Mouse (Mus musculus): Measurements from ENCODE around the gene B4galnt4. TPM values are rescaled to one million over a fixed set of nuclear protein-coding genes. Genes with fewer than 3 reads are reported as not detected.

Gene B4galnt4
- total and polyA plus RNA-seq, 3 experiments: not detected

GRCm38 (mm10) chr7:141057541-141057940 lies 3.4 kb upstream of the B4galnt4 start:
- Histone ChIP-seq H3K4me1 (ENCODE audit: insufficient read depth, low read depth, low read length) (no peaks in the 10 kb centered on the region), H3K27me3 (ENCODE audit: insufficient read depth, low read length) (peaks cover 35% of the 10 kb centered on the region), H3K36me3 (replicated peaks) (no peaks in the 10 kb centered on the region), H3K4me3 (ENCODE audit: low read depth, low read length) (no peak overlapping the region), H3K9me3 (replicated peaks) (no peaks in the 10 kb centered on the region)
- no peak for DNase-seq (ENCODE audit: low spot score)
- no peak for ATAC-seq (ENCODE audit: extremely low read depth, insufficient number of reproducible peaks, low FRiP score, poor library complexity, severe bottlenecking)
- TF ChIP-seq CTCF (IDR thresholded peaks at IDR 0.05; ENCODE audit: low read depth, low read length) (no peak), GATA2 (IDR thresholded peaks at IDR 0.05; ENCODE audit: borderline replicate concordance, low read depth, low read length) (no peak), GATA1 (IDR thresholded peaks at IDR 0.05; ENCODE audit: borderline replicate concordance, low read length) (no peak), TAL1 (conservative IDR thresholded peaks at IDR 0.05; ENCODE audit: low read depth, low read length) (no peak), POLR2AphosphoS5 (IDR thresholded peaks at IDR 0.05; ENCODE audit: insufficient replicate concordance, low read depth, low read length) (no peak)

- TF ChIP-seq POLR2AphosphoS5 (IDR thresholded peaks at IDR 0.05; ENCODE audit: insufficient replicate concordance, low read depth, low read length): no peak
- no peak for TF ChIP-seq GATA1 (IDR thresholded peaks at IDR 0.05; ENCODE audit: borderline replicate concordance, low read length)
- no peak for DNase-seq (ENCODE audit: low spot score)
- Histone ChIP-seq H3K9me3 (replicated peaks) (no peaks in the 10 kb centered on the region), H3K4me3 (ENCODE audit: low read depth, low read length) (no peak overlapping the region), H3K4me1 (ENCODE audit: insufficient read depth, low read depth, low read length) (no peaks in the 10 kb centered on the region), H3K36me3 (replicated peaks) (no peaks in the 10 kb centered on the region), H3K27me3 (ENCODE audit: insufficient read depth, low read length) (peaks cover 41% of the 10 kb centered on the region)
- no peak for ATAC-seq (ENCODE audit: extremely low read depth, insufficient number of reproducible peaks, low FRiP score, poor library complexity, severe bottlenecking)
Observed at GRCm38 (mm10) chr7:141058601-141059341, 2.1 kb upstream of the B4galnt4 start.

GRCm38 (mm10) chr7:141059929-141060328 lies 975 bp upstream of the B4galnt4 start:
- Histone ChIP-seq H3K36me3 (replicated peaks) (no peaks in the 10 kb centered on the region), H3K4me3 (ENCODE audit: low read depth, low read length) (no peak overlapping the region), H3K27me3 (ENCODE audit: insufficient read depth, low read length) (peaks cover 46% of the 10 kb centered on the region), H3K4me1 (ENCODE audit: insufficient read depth, low read depth, low read length) (no peaks in the 10 kb centered on the region), H3K9me3 (replicated peaks) (no peaks in the 10 kb centered on the region)
- ATAC-seq (ENCODE audit: extremely low read depth, insufficient number of reproducible peaks, low FRiP score, poor library complexity, severe bottlenecking) (no peak), DNase-seq (ENCODE audit: low spot score) (no peak)
- TF ChIP-seq CTCF (IDR thresholded peaks at IDR 0.05; ENCODE audit: low read depth, low read length) (no peak), GATA1 (IDR thresholded peaks at IDR 0.05; ENCODE audit: borderline replicate concordance, low read length) (no peak), POLR2AphosphoS5 (IDR thresholded peaks at IDR 0.05; ENCODE audit: insufficient replicate concordance, low read depth, low read length) (no peak), TAL1 (conservative IDR thresholded peaks at IDR 0.05; ENCODE audit: low read depth, low read length) (no peak), GATA2 (IDR thresholded peaks at IDR 0.05; ENCODE audit: borderline replicate concordance, low read depth, low read length) (no peak)

- Histone ChIP-seq H3K4me1 (ENCODE audit: insufficient read depth, low read depth, low read length) (no peaks in the 10 kb centered on the region), H3K9me3 (replicated peaks) (no peaks in the 10 kb centered on the region), H3K27me3 (ENCODE audit: insufficient read depth, low read length) (peaks cover 43% of the 10 kb centered on the region), H3K4me3 (ENCODE audit: low read depth, low read length) (no peak overlapping the region), H3K36me3 (replicated peaks) (no peaks in the 10 kb centered on the region)
- TF ChIP-seq CTCF (IDR thresholded peaks at IDR 0.05; ENCODE audit: low read depth, low read length) (no peak), TAL1 (conservative IDR thresholded peaks at IDR 0.05; ENCODE audit: low read depth, low read length) (no peak), GATA2 (IDR thresholded peaks at IDR 0.05; ENCODE audit: borderline replicate concordance, low read depth, low read length) (no peak), GATA1 (IDR thresholded peaks at IDR 0.05; ENCODE audit: borderline replicate concordance, low read length) (no peak), POLR2AphosphoS5 (IDR thresholded peaks at IDR 0.05; ENCODE audit: insufficient replicate concordance, low read depth, low read length) (no peak)
- ATAC-seq (ENCODE audit: extremely low read depth, insufficient number of reproducible peaks, low FRiP score, poor library complexity, severe bottlenecking) (no peak), DNase-seq (ENCODE audit: low spot score) (no peak)
Observed at GRCm38 (mm10) chr7:141061269-141061692, 377 bp downstream of the B4galnt4 start.

GRCm38 (mm10) chr7:141062525-141062924 lies 1.6 kb downstream of the B4galnt4 start:
- Histone ChIP-seq H3K4me1 (ENCODE audit: insufficient read depth, low read depth, low read length) (no peaks in the 10 kb centered on the region), H3K4me3 (ENCODE audit: low read depth, low read length) (no peak overlapping the region), H3K27me3 (ENCODE audit: insufficient read depth, low read length) (peaks cover 43% of the 10 kb centered on the region), H3K9me3 (replicated peaks) (no peaks in the 10 kb centered on the region), H3K36me3 (replicated peaks) (no peaks in the 10 kb centered on the region)
- ATAC-seq (ENCODE audit: extremely low read depth, insufficient number of reproducible peaks, low FRiP score, poor library complexity, severe bottlenecking): no peak
- DNase-seq (ENCODE audit: low spot score): no peak
- no peak for TF ChIP-seq POLR2AphosphoS5 (IDR thresholded peaks at IDR 0.05; ENCODE audit: insufficient replicate concordance, low read depth, low read length)
- no peak for TF ChIP-seq CTCF (IDR thresholded peaks at IDR 0.05; ENCODE audit: low read depth, low read length)
- no peak for TF ChIP-seq GATA1 (IDR thresholded peaks at IDR 0.05; ENCODE audit: borderline replicate concordance, low read length)
- TF ChIP-seq GATA2 (IDR thresholded peaks at IDR 0.05; ENCODE audit: borderline replicate concordance, low read depth, low read length): no peak
- no peak for TF ChIP-seq TAL1 (conservative IDR thresholded peaks at IDR 0.05; ENCODE audit: low read depth, low read length)

- DNase-seq (ENCODE audit: low spot score): no peak
- no peak for TF ChIP-seq POLR2AphosphoS5 (IDR thresholded peaks at IDR 0.05; ENCODE audit: insufficient replicate concordance, low read depth, low read length)
- TF ChIP-seq GATA1 (IDR thresholded peaks at IDR 0.05; ENCODE audit: borderline replicate concordance, low read length): no peak
- TF ChIP-seq CTCF (IDR thresholded peaks at IDR 0.05; ENCODE audit: low read depth, low read length): no peak
- no peak for TF ChIP-seq GATA2 (IDR thresholded peaks at IDR 0.05; ENCODE audit: borderline replicate concordance, low read depth, low read length)
- TF ChIP-seq TAL1 (conservative IDR thresholded peaks at IDR 0.05; ENCODE audit: low read depth, low read length): no peak
- Histone ChIP-seq H3K4me1 (ENCODE audit: insufficient read depth, low read depth, low read length) (no peaks in the 10 kb centered on the region), H3K36me3 (replicated peaks) (no peaks in the 10 kb centered on the region), H3K9me3 (replicated peaks) (no peaks in the 10 kb centered on the region), H3K4me3 (ENCODE audit: low read depth, low read length) (no peak overlapping the region), H3K27me3 (ENCODE audit: insufficient read depth, low read length) (peaks cover 46% of the 10 kb centered on the region)
- no peak for ATAC-seq (ENCODE audit: extremely low read depth, insufficient number of reproducible peaks, low FRiP score, poor library complexity, severe bottlenecking)
Observed at GRCm38 (mm10) chr7:141063353-141063752, 2.4 kb downstream of the B4galnt4 start.

Data from G1E (cell line).